Mouse (Mus musculus) telencephalon, adult 2 months (tissue): ENCODE measurements around the gene Ccdc80.

ENCODE experiments used
- DNase-seq: peaks from one replicate; pipeline ENCODE4 v3.0.0-alpha.2; 2011; ENCODE audit warnings: low read depth, low spot score

The Ccdc80 gene

DNA sequence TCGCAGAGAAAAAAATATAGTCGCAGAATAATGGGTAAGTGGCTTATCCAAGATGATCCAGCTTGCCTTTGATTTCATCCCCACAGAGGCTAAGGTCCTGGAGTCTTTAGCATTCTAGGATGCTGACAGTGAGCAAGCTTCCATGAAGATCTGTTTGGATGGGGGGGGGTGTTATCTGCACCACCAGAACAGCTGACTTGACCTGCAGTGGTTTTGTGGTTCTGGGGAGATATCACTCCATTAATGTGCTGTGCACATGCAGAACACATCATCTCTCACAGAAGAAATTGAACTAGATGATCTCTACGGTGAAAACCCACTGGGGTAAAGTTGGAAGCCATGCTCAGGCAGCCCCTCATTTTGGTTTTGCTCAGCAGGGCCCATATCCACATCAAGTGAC is 24.0 kb downstream of the Ccdc80 start:
- no peak for DNase-seq

DNA sequence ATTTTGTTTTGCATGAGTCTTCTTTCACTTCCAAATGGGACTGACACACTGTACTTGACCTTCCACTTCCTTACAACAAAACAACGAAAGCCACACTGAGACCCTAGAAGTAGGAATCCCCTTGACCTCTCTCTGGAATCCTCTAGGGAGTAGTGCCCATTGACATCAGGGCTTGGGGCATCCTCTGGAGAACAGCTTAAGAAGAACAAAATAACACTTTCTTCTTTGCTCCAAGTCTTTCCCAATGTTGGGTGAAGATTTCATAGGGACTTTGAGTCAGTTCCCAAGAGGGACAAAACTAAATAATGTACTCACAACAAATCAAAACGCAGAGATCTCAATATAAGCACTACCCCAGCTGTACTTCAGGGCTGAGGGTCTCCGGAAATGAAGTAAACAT is 25.6 kb downstream of the Ccdc80 start:
- no peak for DNase-seq

DNA sequence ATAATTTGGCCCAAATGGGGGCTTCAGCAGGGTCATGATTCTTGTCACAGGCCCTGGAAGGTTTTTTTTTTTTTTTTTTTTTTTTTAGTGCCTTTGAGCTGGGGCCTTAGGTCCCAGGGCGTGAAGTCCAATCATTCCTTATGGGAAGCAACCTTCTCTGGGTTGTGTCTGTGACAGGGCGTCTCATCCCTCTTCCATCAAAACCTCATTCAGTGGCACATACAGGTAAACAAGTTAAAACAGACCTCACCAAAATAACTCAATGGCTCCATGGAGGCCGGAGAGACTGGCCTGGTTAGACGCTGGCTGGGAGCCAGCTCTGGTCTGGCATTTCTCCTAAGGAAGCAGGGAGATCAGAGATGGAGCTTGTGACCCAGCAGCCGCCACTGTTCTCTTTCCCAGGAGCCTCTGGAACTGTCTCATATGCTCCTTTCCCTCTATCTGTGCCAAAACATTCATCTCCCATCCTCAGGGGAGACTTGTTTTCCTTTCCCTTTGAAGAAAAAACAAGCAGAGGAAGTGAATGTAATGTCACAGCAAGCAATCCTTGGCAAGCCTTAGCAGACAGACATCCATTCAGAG is 27.7 kb downstream of the Ccdc80 start:
- DNase-seq, result no peak

DNA sequence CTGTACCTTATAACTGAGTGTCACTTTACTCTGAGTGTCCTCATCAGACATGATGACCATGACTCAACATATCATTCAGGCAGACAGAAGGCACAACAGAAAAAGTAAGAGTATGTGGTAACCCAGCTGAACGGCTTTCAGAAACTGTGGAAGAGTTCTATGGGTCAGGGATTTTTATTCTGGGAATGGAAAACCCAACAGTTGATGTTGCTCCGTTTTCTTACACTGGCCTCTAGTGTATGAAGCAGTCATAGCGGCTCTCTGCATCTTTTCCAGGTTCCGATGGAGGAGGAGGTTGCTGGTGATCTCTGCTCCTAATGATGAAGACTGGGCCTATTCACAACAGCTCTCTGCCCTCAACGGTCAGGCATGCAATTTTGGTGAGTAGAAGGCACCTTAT is 29.4 kb downstream of the Ccdc80 start:
- DNase-seq, result no peak

DNA sequence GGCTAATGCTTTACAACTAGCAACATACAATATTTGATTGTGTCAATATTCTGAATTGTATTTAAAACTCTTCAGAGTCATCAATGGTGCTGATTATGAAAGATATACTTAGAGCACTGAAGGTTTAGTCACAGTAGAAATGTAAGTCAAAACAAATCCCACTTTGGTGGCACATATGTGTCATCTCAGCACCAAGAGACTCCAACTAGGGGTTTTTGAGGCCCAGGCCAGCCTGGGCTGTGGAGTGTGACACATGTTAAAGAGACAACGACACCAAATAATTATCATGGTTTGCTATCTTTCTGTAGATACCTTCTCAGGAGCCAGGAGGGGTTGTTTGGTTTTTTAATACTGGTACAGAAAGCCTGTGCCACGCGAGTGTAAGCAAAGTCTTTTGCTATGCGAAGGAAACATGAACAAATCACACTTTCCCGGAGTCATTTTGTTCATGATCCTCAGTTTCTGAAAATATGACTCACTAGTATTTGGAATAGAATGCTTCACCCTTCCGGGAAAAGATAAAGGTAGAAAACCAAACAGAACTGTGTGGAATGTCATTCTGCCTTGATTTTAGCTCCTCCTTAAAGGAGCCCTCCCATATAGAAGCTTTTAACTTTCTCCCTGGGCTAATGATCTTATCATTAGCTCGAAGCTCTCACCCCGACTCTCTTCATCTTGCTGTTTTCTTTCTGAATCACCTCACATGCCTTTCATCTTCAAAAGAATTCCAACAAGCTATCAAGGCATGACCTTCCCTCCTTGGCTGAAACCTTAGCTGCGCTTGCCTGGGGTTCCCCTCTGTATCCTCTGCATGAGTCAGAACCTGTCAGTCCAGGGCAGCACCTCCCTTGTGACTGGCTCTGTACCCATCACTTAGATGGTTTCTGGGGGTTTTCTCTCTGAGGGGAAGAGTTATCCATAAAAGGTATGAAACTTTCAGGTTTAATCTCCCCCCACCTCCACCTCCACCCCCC is 31.3 kb downstream of the Ccdc80 start:
- no peak for DNase-seq

DNA sequence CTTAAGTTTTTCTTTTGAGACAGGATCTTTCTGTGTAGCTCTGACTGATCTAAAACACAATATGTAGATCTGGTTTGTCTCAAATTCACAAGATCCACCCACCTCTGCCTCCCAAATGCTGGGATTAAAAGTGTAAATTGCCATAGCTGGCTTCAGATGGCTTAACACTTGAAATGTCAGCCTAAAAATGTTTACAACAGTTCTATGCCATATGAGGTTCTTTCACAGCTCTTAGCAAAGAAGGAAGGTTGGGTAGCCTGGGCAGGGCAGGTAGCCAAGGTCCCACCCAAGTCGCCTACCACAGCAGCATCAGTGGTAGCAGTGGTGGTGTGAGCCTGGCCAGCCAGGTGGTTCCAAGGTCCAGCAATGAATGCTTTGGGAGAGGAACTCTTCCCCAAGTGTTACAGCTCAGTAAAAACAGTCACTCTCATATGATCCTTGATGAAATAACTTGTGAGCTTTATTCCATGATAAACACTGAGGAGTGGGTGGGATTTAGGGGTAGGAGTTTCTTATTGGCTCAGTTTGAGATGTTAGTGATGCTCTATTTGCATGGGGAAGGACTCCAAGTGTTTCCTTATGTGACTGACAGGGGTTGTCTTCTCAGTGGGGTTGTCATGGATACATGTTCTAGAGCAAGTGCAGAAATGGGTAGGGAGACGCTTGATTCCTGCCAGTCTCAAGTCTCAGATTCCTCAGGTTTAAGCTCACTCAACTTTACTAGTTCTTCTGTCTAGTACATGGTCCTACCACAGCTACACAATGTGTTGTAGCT is 34.9 kb downstream of the Ccdc80 start:
- DNase-seq, result peak; percentile 86

DNA sequence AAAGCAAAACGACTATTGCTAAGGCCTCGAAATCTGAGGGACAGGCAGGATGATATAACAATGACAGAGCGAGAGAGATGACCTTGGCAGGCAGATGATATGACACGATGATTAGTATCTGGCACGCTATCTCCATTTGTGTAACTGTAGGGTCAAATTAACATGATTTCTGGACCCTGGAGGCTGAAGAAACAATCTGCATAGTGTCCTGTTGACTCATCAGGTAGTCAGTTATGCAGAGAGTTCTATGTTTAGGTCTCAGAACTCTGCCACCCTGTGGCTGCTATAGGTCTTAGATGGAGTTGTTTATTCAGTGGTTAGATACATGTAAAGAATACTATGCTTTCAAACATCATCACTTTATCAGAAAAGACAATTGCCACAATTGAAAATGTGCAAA is 48.5 kb downstream of the Ccdc80 start:
- DNase-seq, result peak; percentile 10

DNA sequence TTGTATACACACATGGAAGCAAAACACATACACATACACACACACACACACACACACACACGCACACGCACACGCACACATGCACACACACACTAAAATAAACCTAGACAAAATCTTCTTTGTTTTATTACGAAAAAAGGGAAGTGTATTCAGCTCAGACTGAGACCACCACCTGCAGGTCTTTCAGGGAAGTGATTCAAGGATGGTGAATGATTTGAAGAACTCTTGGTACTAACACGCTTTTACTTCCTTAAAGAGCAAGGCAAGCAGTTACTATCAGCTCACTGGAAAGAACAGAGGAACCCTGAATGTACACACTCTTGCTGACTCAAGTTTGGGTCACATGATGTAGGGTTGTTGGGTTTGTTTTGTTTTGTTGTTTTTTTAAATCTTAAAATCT is 49.4 kb downstream of the Ccdc80 start:
- no peak for DNase-seq

DNA sequence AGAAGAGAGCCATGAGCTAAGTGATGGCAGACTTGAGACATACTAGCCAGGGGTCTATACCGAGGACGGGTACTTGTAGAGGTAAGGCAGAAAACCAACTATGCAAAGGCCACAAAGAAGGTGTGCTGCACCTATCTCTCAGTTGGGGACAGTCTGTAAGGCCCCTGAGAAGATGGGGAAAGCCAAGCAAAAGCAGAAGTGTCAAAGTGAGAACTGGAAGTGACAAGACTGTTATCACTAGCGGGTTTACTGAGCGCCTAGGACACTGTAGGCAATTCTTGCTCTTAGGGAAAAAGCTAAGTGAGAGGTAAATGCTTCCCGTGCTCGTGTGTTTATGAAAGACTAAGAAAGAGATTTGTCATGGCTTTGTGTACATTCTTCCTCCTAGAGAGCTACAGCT is 51.9 kb downstream of the Ccdc80 start:
- DNase-seq, result no peak

DNA sequence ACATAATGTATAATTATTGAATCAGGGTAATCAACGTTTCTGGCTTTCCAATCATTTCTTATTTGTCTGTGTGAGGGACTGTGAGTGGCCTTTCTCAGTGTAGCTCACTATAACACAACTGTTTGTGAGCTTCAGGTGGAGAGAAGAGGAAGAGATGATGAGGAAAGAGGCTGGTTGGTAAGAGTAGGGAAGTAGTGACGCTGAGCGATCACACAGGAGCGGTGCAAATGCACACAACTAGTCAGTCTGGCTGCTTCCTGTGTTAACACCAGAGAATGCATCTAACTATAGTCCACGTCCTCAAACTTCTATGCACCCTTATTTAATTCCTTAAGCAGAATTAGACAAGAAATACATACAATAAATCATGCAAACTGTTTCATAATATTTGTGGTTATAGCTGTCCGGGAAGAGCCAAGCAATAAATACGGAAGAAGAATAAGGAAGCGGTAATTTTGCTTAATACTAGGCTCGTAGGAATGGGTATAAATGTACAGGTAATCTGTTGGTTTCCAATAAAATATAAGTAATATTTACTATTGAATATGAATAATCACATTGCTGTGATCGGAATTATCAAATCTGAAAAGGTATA is 55.4 kb downstream of the Ccdc80 start:
- no peak for DNase-seq

DNA sequence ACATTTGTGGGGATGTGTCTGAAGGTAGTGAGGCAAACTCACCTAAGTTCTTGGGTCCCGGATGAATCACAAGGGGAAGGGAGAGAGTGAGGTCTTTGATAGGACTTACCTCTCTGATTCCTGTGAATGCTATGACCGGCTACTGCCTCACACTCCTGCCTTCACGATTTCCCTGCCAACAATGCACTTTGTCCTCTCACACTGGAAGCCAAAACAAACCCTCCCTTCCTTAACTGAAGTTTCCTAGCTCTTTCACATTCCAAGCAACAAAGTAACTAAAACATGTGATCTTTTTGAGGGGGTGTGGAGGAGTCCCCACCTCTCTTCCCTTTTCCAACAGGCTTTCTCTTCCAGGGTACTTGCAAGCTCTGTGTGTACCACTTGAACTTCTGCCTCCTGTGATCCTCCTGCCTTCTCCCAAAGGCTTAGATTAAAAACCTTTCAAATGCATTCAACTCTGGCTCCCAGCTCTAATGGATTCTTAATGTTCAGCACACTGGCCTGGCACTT is 61.6 kb downstream of the Ccdc80 start:
- no peak for DNase-seq

DNA sequence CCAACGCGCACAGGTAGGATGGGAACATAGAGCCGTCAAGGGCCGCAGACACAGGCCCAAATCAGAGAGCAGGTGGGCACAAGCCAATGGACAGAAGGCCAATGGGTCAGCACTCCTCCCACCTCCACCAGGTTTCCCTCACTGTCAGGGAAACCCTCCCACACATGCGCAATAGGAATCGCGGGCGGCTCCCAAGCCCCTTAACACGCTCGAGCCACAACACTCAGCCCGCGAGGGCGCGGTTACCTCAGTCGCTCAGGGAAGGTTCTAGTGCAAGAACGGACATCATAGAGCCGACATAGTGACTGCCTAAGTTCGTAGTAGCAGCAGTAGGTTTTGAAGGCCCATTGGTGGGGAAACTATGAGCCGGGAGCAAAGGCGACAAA is 64.9 kb downstream of the Ccdc80 start:
- DNase-seq, result peak; percentile 38

DNA sequence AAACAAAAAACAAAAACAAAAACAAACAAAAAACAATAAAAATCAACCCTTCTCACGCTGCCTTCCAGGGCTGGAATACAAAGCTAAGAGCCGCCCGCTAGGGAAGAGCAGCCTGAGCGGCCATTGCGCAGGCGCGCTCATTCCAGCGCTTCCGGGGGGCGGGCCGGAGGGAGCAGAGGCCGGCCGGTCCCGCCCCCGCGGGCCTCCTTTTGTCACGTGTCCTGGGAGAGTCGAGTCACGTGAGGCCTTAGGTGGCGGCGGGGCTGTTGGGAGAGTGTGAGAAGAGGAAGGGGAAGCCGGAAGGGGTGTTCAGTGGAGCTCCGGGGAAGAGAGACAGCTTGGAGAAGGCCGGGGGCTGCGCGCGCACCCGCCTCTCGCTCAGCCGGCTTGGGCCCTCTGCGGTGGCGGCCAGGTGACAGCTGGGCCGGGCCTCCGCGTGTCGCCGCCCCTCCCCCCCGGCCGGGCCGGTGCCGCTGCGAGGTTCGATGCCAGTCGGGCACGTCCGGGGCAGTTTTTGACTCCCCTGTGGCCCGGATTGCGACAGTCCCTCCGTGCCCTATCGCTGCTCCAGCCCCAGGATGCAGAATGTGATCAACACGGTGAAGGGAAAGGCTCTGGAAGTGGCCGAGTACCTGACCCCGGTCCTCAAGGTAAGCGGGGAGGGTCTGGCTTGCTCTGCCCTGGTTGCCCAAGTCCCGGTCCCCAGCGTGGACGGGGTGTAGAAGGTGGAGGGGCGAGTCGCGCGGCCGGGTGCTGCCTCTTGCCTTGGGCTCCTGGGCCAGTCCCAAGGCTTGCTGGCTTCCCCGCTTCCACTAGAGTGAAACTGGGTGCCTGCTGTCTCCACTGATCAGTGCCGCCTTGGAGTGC is 65.6 kb downstream of the Ccdc80 start, which contains the start of the genes Slc35a5 and Atg3:
Gene Slc35a5, minus strand, starts transcription at position 185 of the 867 bp plus-strand sequence.
Gene Atg3, plus strand, starts transcription at position 264 of the 867 bp plus-strand sequence.
- peak; percentile 92 for DNase-seq

DNA sequence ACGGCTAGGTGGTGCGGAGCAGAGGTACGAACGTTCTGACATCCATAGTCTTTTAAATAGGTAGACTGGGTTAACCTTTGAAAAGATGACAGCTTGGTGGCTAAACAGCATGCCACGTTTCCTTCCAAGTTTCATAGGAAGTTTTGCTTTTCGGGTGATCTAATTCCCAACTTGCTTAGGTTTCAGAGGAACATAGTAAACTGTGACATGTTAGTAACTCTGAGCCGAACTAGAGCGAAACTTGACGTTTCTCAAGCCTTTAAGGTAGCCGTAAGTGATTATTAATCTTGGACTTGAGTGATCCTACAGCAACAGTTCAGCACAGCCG is 66.2 kb downstream of the Ccdc80 start:
- peak; percentile 9 for DNase-seq
